Mouse (Mus musculus): ENCODE data around the gene Ppp4c.

DNA sequence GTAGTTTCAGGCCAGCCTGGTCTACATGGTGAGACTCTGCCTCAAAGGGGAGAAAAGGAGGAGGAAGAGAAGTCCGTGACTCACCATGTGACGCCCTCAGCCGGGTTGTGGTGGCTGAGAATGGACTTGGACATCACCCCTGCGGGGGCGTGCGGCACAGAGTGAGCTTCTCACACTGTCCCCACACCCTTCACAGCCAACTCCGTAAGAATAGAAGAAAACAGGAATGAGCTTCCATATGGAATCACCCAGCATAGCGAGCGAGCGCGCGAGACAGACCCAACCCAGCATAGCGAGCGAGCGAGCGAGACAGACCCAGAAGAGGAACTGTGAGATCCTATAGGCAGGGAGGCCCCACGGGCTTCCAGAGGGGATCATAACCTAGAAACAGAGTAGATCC is 52.7 kb downstream of the Ppp4c start:
- no peak for TF ChIP-seq POLR2A (IDR thresholded peaks at IDR 0.05; ENCODE audit: low read depth, low read length)
- no peak for TF ChIP-seq CTCF (IDR thresholded peaks at IDR 0.05; ENCODE audit: extremely low read depth, insufficient read length, insufficient replicate concordance, low read depth, low read length)

Measured in small intestine, adult 2 months (tissue).